Mouse (Mus musculus) embryonic fibroblast, embryonic 13.5 days (primary cell): ENCODE data around the gene Ip6k1.

ENCODE experiments used
- CTCF ChIP-seq: IDR thresholded peaks from 2 replicates; pipeline ENCODE4 v1.5.1; 2011; ENCODE audit warnings: mild to moderate bottlenecking, control low read depth, low read length, moderate library complexity, borderline replicate concordance; ENCODE audit not compliant: insufficient read depth
- POLR2A ChIP-seq: IDR thresholded peaks from 2 replicates; pipeline ENCODE4 v1.6.1; 2011; ENCODE audit warnings: low read depth, mild to moderate bottlenecking, control low read depth, low read length, moderate library complexity

DNA sequence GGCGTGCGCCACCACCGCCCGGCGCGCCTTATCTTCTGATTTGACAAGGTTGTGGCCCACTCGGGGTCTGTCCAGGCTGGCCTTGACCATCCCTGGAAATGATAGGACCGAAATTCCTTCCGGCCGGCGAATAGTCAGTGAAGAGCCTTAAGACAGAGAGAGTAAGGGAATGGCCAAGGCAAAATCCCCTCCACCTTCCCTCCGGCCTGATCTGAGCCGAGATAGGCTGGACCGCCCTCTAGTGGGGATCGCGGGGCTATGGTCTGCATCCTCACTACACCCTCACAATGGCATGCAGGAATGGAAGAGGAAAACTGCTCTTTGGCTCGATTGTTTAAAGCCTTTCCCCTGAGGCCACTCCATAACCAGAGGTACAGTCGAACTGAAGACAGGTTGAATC is 15.9 kb upstream of the Ip6k1 start:
- TF ChIP-seq CTCF (peak; percentile 89), POLR2A (no peak)
